Mouse (Mus musculus): Measurements from ENCODE around the gene Nprl3. TPM values are rescaled to one million over a fixed set of nuclear protein-coding genes. Genes with fewer than 3 reads are reported as not detected.

Nprl3 gene
- polyA plus RNA-seq, 1 experiment: 14.4 TPM

- peak within 1 kb of the TSS; percentile 98 for H3K4me3 ChIP-seq (replicated peaks)
Measured at GRCm38 (mm10) chr11:32226124-32226871, 41.2 kb downstream of the Nprl3 start, which contains the start of gene Mpg. Mpg (plus strand) TSS chr11:32226505.

GRCm38 (mm10) chr11:32225222-32226104 is 42.0 kb downstream of the Nprl3 start:
- Histone ChIP-seq H3K9me3 (peaks cover 12% of the 10 kb centered on the region; the same call in 1 of the 2 replicates), H3K4me3 (replicated peaks) (peak overlapping the region; percentile 98), H3K27me3 (replicated peaks) (peaks cover 36% of the 10 kb centered on the region), H3K36me3 (replicated peaks; ENCODE audit: low read length) (peaks cover 30% of the 10 kb centered on the region), H3K4me1 (peaks cover 79% of the 10 kb centered on the region)
- TF ChIP-seq FLI1 (IDR thresholded peaks at IDR 0.05; ENCODE audit: low read length) (no peak), GATA1 (IDR thresholded peaks at IDR 0.05; ENCODE audit: borderline replicate concordance, low read length) (no peak)

More at GRCm38 (mm10) chr11:32226124-32226871, 41.2 kb downstream of the Nprl3 start, which contains the start of gene Mpg:
- H3K27me3 ChIP-seq (replicated peaks): peaks cover 28% of the 10 kb centered on the region
- TF ChIP-seq FLI1 (IDR thresholded peaks at IDR 0.05; ENCODE audit: low read length): peak; percentile 45; the same call in 1 of the 2 replicates
- no peak for TF ChIP-seq GATA1 (IDR thresholded peaks at IDR 0.05; ENCODE audit: borderline replicate concordance, low read length)
- H3K36me3 ChIP-seq (replicated peaks; ENCODE audit: low read length): peaks cover 38% of the 10 kb centered on the region
- peaks cover 12% of the 10 kb centered on the region; the same call in 1 of the 2 replicates for H3K9me3 ChIP-seq
- peaks cover 74% of the 10 kb centered on the region for H3K4me1 ChIP-seq

GRCm38 (mm10) chr11:32224468-32225139 is 42.9 kb downstream of the Nprl3 start:
- Histone ChIP-seq H3K36me3 (replicated peaks; ENCODE audit: low read length) (peaks cover 21% of the 10 kb centered on the region), H3K4me1 (peaks cover 80% of the 10 kb centered on the region), H3K4me3 (replicated peaks) (peak overlapping the region; percentile 98), H3K9me3 (peaks cover 12% of the 10 kb centered on the region; the same call in 1 of the 2 replicates), H3K27me3 (replicated peaks) (peaks cover 45% of the 10 kb centered on the region)
- TF ChIP-seq GATA1 (IDR thresholded peaks at IDR 0.05; ENCODE audit: borderline replicate concordance, low read length) (no peak), FLI1 (IDR thresholded peaks at IDR 0.05; ENCODE audit: low read length) (no peak)

- H3K36me3 ChIP-seq (replicated peaks; ENCODE audit: low read length): peaks cover 10% of the 10 kb centered on the region
- peak overlapping the region; percentile 93 for H3K4me3 ChIP-seq (replicated peaks)
- peaks cover 12% of the 10 kb centered on the region; the same call in 1 of the 2 replicates for H3K9me3 ChIP-seq
- peaks cover 87% of the 10 kb centered on the region for H3K4me1 ChIP-seq
- peaks cover 57% of the 10 kb centered on the region for H3K27me3 ChIP-seq (replicated peaks)
- TF ChIP-seq FLI1 (IDR thresholded peaks at IDR 0.05; ENCODE audit: low read length) (no peak), GATA1 (IDR thresholded peaks at IDR 0.05; ENCODE audit: borderline replicate concordance, low read length) (no peak)
Measured at GRCm38 (mm10) chr11:32223297-32223967, 44.1 kb downstream of the Nprl3 start.

DNA sequence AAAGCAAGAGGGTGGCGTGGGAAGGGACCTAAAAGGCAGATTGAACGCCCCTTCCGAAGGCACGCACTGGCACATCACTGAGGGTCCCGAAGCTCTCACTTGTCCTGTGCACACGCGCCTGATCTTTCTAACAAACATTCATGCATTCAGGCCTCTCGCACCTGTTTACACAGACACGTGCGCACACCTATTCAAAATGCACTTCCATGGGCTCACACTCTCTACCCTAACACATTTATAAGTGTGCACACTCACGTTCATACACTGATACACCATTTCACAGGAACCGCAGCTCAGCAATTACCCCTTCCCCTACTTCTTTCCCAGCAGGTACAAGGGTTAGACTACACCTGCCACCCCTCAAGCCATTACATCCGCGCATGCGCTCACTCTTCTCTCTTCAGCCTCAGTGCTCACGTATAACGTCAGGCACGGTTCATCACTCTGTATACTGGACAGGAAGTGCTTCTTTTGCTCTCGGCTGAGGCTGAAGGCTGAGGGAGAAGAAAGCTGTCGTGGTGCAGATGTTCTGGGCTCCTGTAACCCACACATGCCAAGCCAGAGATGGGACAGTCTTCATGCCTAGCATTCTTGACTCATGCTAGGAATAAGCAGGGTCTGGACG is 44.8 kb downstream of the Nprl3 start:
- Histone ChIP-seq H3K9me3 (peaks cover 12% of the 10 kb centered on the region; the same call in 1 of the 2 replicates), H3K4me1 (peaks cover 80% of the 10 kb centered on the region), H3K27me3 (replicated peaks) (peaks cover 64% of the 10 kb centered on the region), H3K36me3 (replicated peaks; ENCODE audit: low read length) (peaks cover 2% of the 10 kb centered on the region), H3K4me3 (replicated peaks) (peak overlapping the region; percentile 93)
- TF ChIP-seq GATA1 (IDR thresholded peaks at IDR 0.05; ENCODE audit: borderline replicate concordance, low read length) (no peak), FLI1 (IDR thresholded peaks at IDR 0.05; ENCODE audit: low read length) (no peak)

DNA sequence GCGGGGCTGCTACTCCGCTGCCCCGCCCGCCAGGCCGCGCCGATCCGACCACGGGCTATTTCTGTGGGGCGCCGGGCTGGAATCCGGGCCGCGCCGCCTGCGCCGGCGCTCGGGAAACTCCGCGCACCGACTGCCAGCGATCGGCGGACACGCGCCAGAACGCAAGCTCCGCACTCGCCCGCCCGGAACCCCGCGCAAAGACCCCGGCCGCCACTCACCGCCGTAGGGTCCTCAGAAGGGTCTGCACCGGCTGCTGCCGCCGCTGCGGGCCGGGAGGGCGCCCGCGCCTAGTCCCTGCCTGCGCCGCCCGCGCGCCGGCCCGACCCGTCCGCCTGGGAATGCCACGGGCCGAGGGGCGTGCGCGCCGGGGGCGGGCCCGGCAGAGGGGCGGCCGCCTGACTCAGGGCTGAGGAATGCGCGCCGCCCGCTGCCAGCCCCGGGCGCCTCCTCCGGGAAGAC is 45.5 kb downstream of the Nprl3 start, which contains the start of gene Rhbdf1:
Gene Rhbdf1, minus strand, starts transcription at position 350 of the 459 bp plus-strand sequence.
- H3K4me3 ChIP-seq (replicated peaks): peak within 1 kb of the TSS; percentile 93
- peaks cover 68% of the 10 kb centered on the region for H3K27me3 ChIP-seq (replicated peaks)
- H3K4me1 ChIP-seq: peaks cover 73% of the 10 kb centered on the region
- no peaks in the 10 kb centered on the region for H3K36me3 ChIP-seq (replicated peaks; ENCODE audit: low read length)
- TF ChIP-seq GATA1 (IDR thresholded peaks at IDR 0.05; ENCODE audit: borderline replicate concordance, low read length) (no peak), FLI1 (IDR thresholded peaks at IDR 0.05; ENCODE audit: low read length) (no peak)
- peaks cover 12% of the 10 kb centered on the region; the same call in 1 of the 2 replicates for H3K9me3 ChIP-seq

- TF ChIP-seq FLI1 (IDR thresholded peaks at IDR 0.05; ENCODE audit: low read length) (no peak), GATA1 (IDR thresholded peaks at IDR 0.05; ENCODE audit: borderline replicate concordance, low read length) (no peak)
- Histone ChIP-seq H3K4me1 (peaks cover 71% of the 10 kb centered on the region), H3K4me3 (replicated peaks) (peak overlapping the region; percentile 93), H3K27me3 (replicated peaks) (peaks cover 70% of the 10 kb centered on the region), H3K36me3 (replicated peaks; ENCODE audit: low read length) (no peaks in the 10 kb centered on the region), H3K9me3 (peaks cover 12% of the 10 kb centered on the region; the same call in 1 of the 2 replicates)
Measured at GRCm38 (mm10) chr11:32221225-32221950, 46.1 kb downstream of the Nprl3 start.
